Mouse (Mus musculus): ENCODE data around the gene Mmp8. TPM values are rescaled to one million over a fixed set of nuclear protein-coding genes. Genes with fewer than 3 reads are reported as not detected.

Mmp8 gene
- not detected in 2 replicates for polyA plus RNA-seq (2014; fragmentation: Nextera tagmentation; extraction: Ambion mirVana)

DNA sequence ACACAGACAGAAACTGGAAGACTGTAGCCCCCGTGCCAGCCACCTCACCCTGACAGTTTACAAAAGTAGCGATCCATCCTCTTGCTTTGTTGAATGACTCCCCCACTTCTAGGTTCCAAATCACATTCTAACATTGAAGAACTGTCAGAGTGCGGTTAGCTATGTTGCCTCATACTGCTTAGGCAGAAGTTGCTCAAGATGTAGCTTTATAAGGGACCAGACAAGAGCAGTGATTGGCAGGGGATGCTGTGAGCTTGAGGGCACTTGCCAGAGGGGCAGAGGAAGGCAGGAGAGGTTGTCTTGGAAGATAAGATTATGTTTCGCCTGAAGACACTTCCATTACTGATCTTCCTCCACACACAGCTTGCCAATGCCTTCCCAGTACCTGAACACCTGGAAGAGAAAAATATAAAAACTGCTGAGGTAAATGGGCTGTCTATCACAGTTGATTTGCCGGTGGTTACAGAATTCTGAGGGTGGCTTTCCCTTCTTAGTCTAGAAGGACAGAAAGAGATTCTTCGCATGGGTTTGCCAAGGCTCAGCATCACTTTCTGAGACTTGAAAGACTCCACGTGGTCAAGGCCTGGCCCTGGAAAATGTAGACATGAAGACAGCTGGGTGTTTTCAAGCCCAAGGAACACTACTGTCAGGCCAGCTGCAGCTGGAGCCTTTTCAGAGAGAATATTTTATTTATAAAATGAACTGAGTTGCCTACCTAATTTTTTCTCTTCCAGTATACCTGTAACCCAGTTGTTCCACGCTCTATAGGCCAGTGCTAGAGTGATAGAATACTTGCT lies at the start of gene Mmp8:
Gene Mmp8, plus strand, starts transcription at position 236 of the 797 bp plus-strand sequence.
- no peaks in the 10 kb centered on the region for H3K9me3 ChIP-seq (replicated peaks; ENCODE audit: control insufficient read depth, low read length)
- H3K9ac ChIP-seq (ENCODE audit: low read length) = no peak within 1 kb of the TSS
- H3K27ac ChIP-seq (ENCODE audit: low read depth, low read length) = no peak within 1 kb of the TSS
- no peaks in the 10 kb centered on the region for H3K27me3 ChIP-seq (replicated peaks; ENCODE audit: control insufficient read depth, insufficient read depth, low read length)
- DNase-seq (ENCODE audit: low spot score) = no peak
- H3K4me1 ChIP-seq (ENCODE audit: control insufficient read depth, insufficient read depth, low read length) = no peaks in the 10 kb centered on the region
- no peaks in the 10 kb centered on the region for H3K36me3 ChIP-seq (ENCODE audit: control insufficient read depth, insufficient read depth, low read length)
- no peak within 1 kb of the TSS for H3K4me2 ChIP-seq (ENCODE audit: low read length)
- ATAC-seq = no peak
- 87% methylated on average over 8 of the region's 8 CpGs for WGBS
- H3K4me3 ChIP-seq (ENCODE audit: low read depth, low read length) = no peak within 1 kb of the TSS

GRCm38 (mm10) chr9:7509619-7510233 lies 48.5 kb upstream of the Mmp8 start:
- Histone ChIP-seq H3K4me1 (ENCODE audit: control insufficient read depth, insufficient read depth, low read length) (no peaks in the 10 kb centered on the region), H3K9me3 (replicated peaks; ENCODE audit: control insufficient read depth, low read length) (no peaks in the 10 kb centered on the region), H3K27ac (ENCODE audit: low read depth, low read length) (no peak overlapping the region), H3K9ac (ENCODE audit: low read length) (no peak overlapping the region), H3K4me3 (ENCODE audit: low read depth, low read length) (no peak overlapping the region), H3K27me3 (replicated peaks; ENCODE audit: control insufficient read depth, insufficient read depth, low read length) (no peaks in the 10 kb centered on the region), H3K36me3 (ENCODE audit: control insufficient read depth, insufficient read depth, low read length) (no peaks in the 10 kb centered on the region), H3K4me2 (ENCODE audit: low read length) (no peak overlapping the region)
- no peak for DNase-seq (ENCODE audit: low spot score)
- no peak for ATAC-seq
- 95% methylated on average over 10 of the region's 10 CpGs for WGBS

DNA sequence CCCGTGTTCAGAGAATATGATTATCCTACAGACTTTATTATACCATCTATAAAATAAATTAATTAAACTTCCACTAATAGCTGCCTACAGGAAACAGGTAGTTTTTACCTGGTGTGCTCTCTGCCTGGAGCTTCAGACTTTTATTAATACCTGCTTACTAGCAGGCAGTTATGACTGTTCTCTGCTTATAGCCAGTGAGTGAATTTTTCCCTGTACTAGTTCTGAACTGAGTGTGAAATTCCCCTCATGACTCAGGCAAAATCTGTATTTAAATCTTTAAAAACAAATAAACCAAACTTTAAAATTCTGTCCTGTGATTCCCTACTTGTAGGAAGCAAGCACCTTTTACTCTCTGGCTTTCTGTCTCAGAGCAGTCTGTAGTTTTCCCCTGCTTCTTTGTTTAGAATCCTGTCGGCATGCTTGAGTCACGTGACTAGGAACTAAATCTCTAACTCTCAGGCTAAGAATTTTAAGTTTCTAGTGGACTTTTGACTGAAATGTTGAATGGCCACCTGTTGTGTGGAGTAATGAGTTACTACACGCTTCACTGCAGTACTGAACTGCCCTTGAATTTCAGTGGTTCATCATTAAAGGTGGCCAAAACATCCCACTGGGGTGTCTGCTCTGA lies 40.2 kb upstream of the Mmp8 start:
- H3K27ac ChIP-seq (ENCODE audit: low read depth, low read length) = no peak overlapping the region
- ATAC-seq (no peak; the same call in 1 of the 2 replicates), DNase-seq (ENCODE audit: low spot score) (no peak)
- H3K4me3 ChIP-seq (ENCODE audit: low read depth, low read length) = no peak overlapping the region
- no peaks in the 10 kb centered on the region for H3K9me3 ChIP-seq (replicated peaks; ENCODE audit: control insufficient read depth, low read length)
- H3K36me3 ChIP-seq (ENCODE audit: control insufficient read depth, insufficient read depth, low read length) = no peaks in the 10 kb centered on the region
- H3K4me1 ChIP-seq (ENCODE audit: control insufficient read depth, insufficient read depth, low read length) = no peaks in the 10 kb centered on the region
- H3K9ac ChIP-seq (ENCODE audit: low read length) = no peak overlapping the region
- 38% methylated on average over 4 of the region's 4 CpGs for WGBS
- H3K4me2 ChIP-seq (ENCODE audit: low read length) = no peak overlapping the region
- H3K27me3 ChIP-seq (replicated peaks; ENCODE audit: control insufficient read depth, insufficient read depth, low read length) = no peaks in the 10 kb centered on the region

DNA sequence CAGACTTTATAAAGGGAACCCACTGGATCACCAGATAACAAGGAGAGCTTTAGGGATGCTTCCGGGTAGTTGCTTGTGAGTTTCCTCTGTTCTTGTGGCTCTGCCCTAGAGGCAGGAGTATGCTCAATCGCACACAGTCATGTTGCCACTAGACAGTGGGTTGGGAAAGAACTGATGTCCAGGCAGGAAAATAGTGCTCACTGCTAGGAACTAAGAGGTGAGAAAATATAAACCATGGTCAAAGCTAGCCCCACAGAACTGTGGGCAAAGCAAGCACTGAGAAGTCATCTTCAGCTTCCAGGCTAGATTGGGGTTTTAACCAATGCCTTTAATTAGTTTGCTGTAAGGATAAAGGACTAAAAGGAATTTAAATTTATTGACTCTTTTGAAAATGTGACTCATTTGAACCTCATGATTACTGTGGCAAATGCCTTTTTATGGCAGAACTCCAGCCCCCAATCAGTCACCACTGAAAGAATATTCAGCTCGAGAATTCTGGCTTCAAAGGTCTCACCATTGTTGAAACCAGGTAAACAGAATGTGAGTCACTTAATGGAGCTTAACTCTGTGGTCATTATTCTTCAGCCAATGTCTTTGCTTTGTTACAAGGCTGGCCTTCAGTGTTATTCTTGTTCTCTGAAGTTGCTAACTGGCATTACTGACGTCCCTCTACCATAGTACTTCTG lies 31.9 kb upstream of the Mmp8 start:
- WGBS = 51% methylated on average over 4 of the region's 4 CpGs
- Histone ChIP-seq H3K36me3 (ENCODE audit: control insufficient read depth, insufficient read depth, low read length) (no peaks in the 10 kb centered on the region), H3K4me3 (ENCODE audit: low read depth, low read length) (no peak overlapping the region), H3K27ac (ENCODE audit: low read depth, low read length) (no peak overlapping the region), H3K27me3 (replicated peaks; ENCODE audit: control insufficient read depth, insufficient read depth, low read length) (no peaks in the 10 kb centered on the region), H3K4me2 (ENCODE audit: low read length) (no peak overlapping the region), H3K9me3 (replicated peaks; ENCODE audit: control insufficient read depth, low read length) (no peaks in the 10 kb centered on the region), H3K4me1 (ENCODE audit: control insufficient read depth, insufficient read depth, low read length) (no peaks in the 10 kb centered on the region), H3K9ac (ENCODE audit: low read length) (no peak overlapping the region)
- ATAC-seq (no peak), DNase-seq (ENCODE audit: low spot score) (no peak)

DNA sequence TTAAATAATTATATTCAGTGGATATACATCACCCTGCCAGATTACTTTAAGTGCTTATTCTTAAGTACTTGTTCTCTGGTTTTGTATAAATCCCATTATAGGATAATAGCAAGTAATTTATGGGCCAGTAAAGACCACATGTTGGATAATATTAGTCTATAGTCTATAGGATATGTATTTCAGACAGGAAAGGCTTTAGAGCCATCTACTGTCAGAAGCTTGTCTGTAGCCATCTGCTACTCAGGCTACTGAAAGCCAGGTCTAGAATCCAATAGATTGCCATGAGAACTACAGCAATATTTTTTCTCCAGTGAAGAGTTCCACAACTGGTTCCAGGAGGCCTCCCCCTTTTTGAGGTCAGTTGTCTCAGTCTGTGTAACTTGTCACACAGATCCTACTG lies 15.5 kb upstream of the Mmp8 start:
- H3K4me1 ChIP-seq (ENCODE audit: control insufficient read depth, insufficient read depth, low read length) = no peaks in the 10 kb centered on the region
- ATAC-seq = no peak

DNA sequence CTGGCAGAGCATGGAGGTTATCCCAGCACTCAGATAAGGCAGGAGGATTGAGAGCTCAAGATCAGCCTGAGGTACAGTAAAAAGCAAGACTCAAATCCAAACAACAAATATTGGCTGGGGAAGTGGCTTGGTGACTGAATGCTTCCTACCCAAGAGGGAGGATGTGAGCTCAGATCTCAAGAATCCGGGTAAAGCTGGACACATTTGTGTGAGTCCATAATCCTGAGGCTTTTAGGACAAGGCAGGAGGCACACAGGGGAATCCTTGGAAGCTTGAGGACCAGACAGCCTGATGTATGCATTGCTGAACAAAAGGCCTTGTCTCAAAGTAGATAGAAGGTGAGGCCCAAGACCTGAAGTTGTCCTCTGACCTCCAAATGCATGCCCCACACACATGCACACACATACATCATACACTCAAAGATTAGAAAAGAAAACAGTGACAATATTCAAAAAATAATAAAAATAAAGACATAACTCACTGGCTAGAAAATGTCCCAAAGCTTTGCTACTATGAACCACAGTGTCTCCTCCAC lies 13.3 kb upstream of the Mmp8 start:
- DNase-seq (ENCODE audit: low spot score) (no peak), ATAC-seq (no peak)
- H3K36me3 ChIP-seq (ENCODE audit: control insufficient read depth, insufficient read depth, low read length) = no peaks in the 10 kb centered on the region
- no peak overlapping the region for H3K9ac ChIP-seq (ENCODE audit: low read length)
- H3K4me3 ChIP-seq (ENCODE audit: low read depth, low read length) = no peak overlapping the region
- no peaks in the 10 kb centered on the region for H3K9me3 ChIP-seq (replicated peaks; ENCODE audit: control insufficient read depth, low read length)
- no peak overlapping the region for H3K4me2 ChIP-seq (ENCODE audit: low read length)
- H3K27me3 ChIP-seq (replicated peaks; ENCODE audit: control insufficient read depth, insufficient read depth, low read length) = no peaks in the 10 kb centered on the region
- no peak overlapping the region for H3K27ac ChIP-seq (ENCODE audit: low read depth, low read length)
- WGBS = 82% methylated on average over 1 of the region's 1 CpGs
- H3K4me1 ChIP-seq (ENCODE audit: control insufficient read depth, insufficient read depth, low read length) = no peaks in the 10 kb centered on the region

More for the DNA sequence above, 15.5 kb upstream of the Mmp8 start:
- Histone ChIP-seq H3K27ac (ENCODE audit: low read depth, low read length) (no peak overlapping the region), H3K9me3 (replicated peaks; ENCODE audit: control insufficient read depth, low read length) (no peaks in the 10 kb centered on the region), H3K27me3 (replicated peaks; ENCODE audit: control insufficient read depth, insufficient read depth, low read length) (no peaks in the 10 kb centered on the region), H3K9ac (ENCODE audit: low read length) (no peak overlapping the region), H3K4me3 (ENCODE audit: low read depth, low read length) (no peak overlapping the region), H3K4me2 (ENCODE audit: low read length) (no peak overlapping the region), H3K36me3 (ENCODE audit: control insufficient read depth, insufficient read depth, low read length) (no peaks in the 10 kb centered on the region)
- no peak for DNase-seq (ENCODE audit: low spot score)

- Histone ChIP-seq H3K4me3 (ENCODE audit: low read depth, low read length) (no peak overlapping the region), H3K4me2 (ENCODE audit: low read length) (no peak overlapping the region), H3K27me3 (replicated peaks; ENCODE audit: control insufficient read depth, insufficient read depth, low read length) (no peaks in the 10 kb centered on the region), H3K36me3 (ENCODE audit: control insufficient read depth, insufficient read depth, low read length) (no peaks in the 10 kb centered on the region), H3K9ac (ENCODE audit: low read length) (no peak overlapping the region), H3K4me1 (ENCODE audit: control insufficient read depth, insufficient read depth, low read length) (no peaks in the 10 kb centered on the region), H3K9me3 (replicated peaks; ENCODE audit: control insufficient read depth, low read length) (no peaks in the 10 kb centered on the region), H3K27ac (ENCODE audit: low read depth, low read length) (no peak overlapping the region)
- DNase-seq (ENCODE audit: low spot score) = peak; percentile 4
- WGBS = 79% methylated on average over 1 of the region's 1 CpGs
- ATAC-seq = no peak
Measured at GRCm38 (mm10) chr9:7545471-7545870, 12.8 kb upstream of the Mmp8 start.

- H3K9me3 ChIP-seq (replicated peaks; ENCODE audit: control insufficient read depth, low read length) = no peaks in the 10 kb centered on the region
- WGBS = 93% methylated on average over 7 of the region's 7 CpGs
- no peak for DNase-seq (ENCODE audit: low spot score)
Measured at GRCm38 (mm10) chr9:7545920-7546319, 12.3 kb upstream of the Mmp8 start.

More at GRCm38 (mm10) chr9:7545920-7546319, 12.3 kb upstream of the Mmp8 start:
- Histone ChIP-seq H3K4me2 (ENCODE audit: low read length) (no peak overlapping the region), H3K4me3 (ENCODE audit: low read depth, low read length) (no peak overlapping the region), H3K27me3 (replicated peaks; ENCODE audit: control insufficient read depth, insufficient read depth, low read length) (no peaks in the 10 kb centered on the region), H3K4me1 (ENCODE audit: control insufficient read depth, insufficient read depth, low read length) (no peaks in the 10 kb centered on the region), H3K36me3 (ENCODE audit: control insufficient read depth, insufficient read depth, low read length) (no peaks in the 10 kb centered on the region), H3K9ac (ENCODE audit: low read length) (no peak overlapping the region), H3K27ac (ENCODE audit: low read depth, low read length) (no peak overlapping the region)
- ATAC-seq = no peak

All from forebrain, embryonic 14.5 days (tissue).